Mouse (Mus musculus): Measurements from ENCODE around the gene Sugt1. TPM values are rescaled to one million over a fixed set of nuclear protein-coding genes. Genes with fewer than 3 reads are reported as not detected.
A peak's percentile ranks its signal among the peaks of the same experiment; 100 is the strongest.

Sugt1 gene
- polyA plus RNA-seq, 1 experiment from 2014 or later = 186 TPM

- H3K4me3 ChIP-seq (ENCODE audit: low read depth, low read length) = no peak overlapping the region
- H3K36me3 ChIP-seq (replicated peaks; ENCODE audit: control insufficient read depth, insufficient read depth, low read depth, low read length) = no peaks in the 10 kb centered on the region
- H3K27me3 ChIP-seq (ENCODE audit: control insufficient read depth, insufficient read depth, low read length) = no peaks in the 10 kb centered on the region
- no peaks in the 10 kb centered on the region for H3K9me3 ChIP-seq (replicated peaks; ENCODE audit: control insufficient read depth, low read length)
- WGBS = 61% methylated on average over 6 of the region's 6 CpGs
- no peak overlapping the region for H3K9ac ChIP-seq (replicated peaks; ENCODE audit: low read length)
- no peak overlapping the region for H3K4me2 ChIP-seq (ENCODE audit: low read depth, low read length)
- no peak for ATAC-seq (replicated peaks; ENCODE audit: insufficient number of reproducible peaks, low FRiP score, low TSS enrichment, low read depth)
- no peak overlapping the region for H3K27ac ChIP-seq (replicated peaks; ENCODE audit: low read depth, low read length)
- H3K4me1 ChIP-seq (ENCODE audit: control insufficient read depth, insufficient read depth, low read length) = no peaks in the 10 kb centered on the region
- DNase-seq (ENCODE audit: low spot score) = no peak
Measured at GRCm38 (mm10) chr14:79564784-79565183, 22.7 kb upstream of the Sugt1 start.

GRCm38 (mm10) chr14:79573482-79574191 lies 13.9 kb upstream of the Sugt1 start:
- ATAC-seq (replicated peaks; ENCODE audit: insufficient number of reproducible peaks, low FRiP score, low TSS enrichment, low read depth) = no peak
- H3K9me3 ChIP-seq (replicated peaks; ENCODE audit: control insufficient read depth, low read length) = no peaks in the 10 kb centered on the region
- no peak overlapping the region for H3K4me2 ChIP-seq (ENCODE audit: low read depth, low read length)
- DNase-seq (ENCODE audit: low spot score) = no peak
- H3K9ac ChIP-seq (replicated peaks; ENCODE audit: low read length) = no peak overlapping the region
- no peak overlapping the region for H3K4me3 ChIP-seq (ENCODE audit: low read depth, low read length)
- no peak overlapping the region for H3K27ac ChIP-seq (replicated peaks; ENCODE audit: low read depth, low read length)
- H3K4me1 ChIP-seq (ENCODE audit: control insufficient read depth, insufficient read depth, low read length) = no peaks in the 10 kb centered on the region
- no peaks in the 10 kb centered on the region for H3K27me3 ChIP-seq (ENCODE audit: control insufficient read depth, insufficient read depth, low read length)
- WGBS = 86% methylated on average over 13 of the region's 13 CpGs
- no peaks in the 10 kb centered on the region for H3K36me3 ChIP-seq (replicated peaks; ENCODE audit: control insufficient read depth, insufficient read depth, low read depth, low read length)

- Histone ChIP-seq H3K4me2 (ENCODE audit: low read depth, low read length) (no peak overlapping the region), H3K9ac (replicated peaks; ENCODE audit: low read length) (no peak overlapping the region), H3K9me3 (replicated peaks; ENCODE audit: control insufficient read depth, low read length) (no peaks in the 10 kb centered on the region), H3K36me3 (replicated peaks; ENCODE audit: control insufficient read depth, insufficient read depth, low read depth, low read length) (no peaks in the 10 kb centered on the region), H3K27ac (replicated peaks; ENCODE audit: low read depth, low read length) (no peak overlapping the region), H3K4me3 (ENCODE audit: low read depth, low read length) (no peak overlapping the region), H3K4me1 (ENCODE audit: control insufficient read depth, insufficient read depth, low read length) (no peaks in the 10 kb centered on the region), H3K27me3 (ENCODE audit: control insufficient read depth, insufficient read depth, low read length) (no peaks in the 10 kb centered on the region)
- 69% methylated on average over 1 of the region's 1 CpGs for WGBS
- ATAC-seq (replicated peaks; ENCODE audit: insufficient number of reproducible peaks, low FRiP score, low TSS enrichment, low read depth) (no peak), DNase-seq (ENCODE audit: low spot score) (no peak)
Measured at GRCm38 (mm10) chr14:79574361-79574760, 13.1 kb upstream of the Sugt1 start.

GRCm38 (mm10) chr14:79583526-79584245 lies 3.8 kb upstream of the Sugt1 start:
- H3K9ac ChIP-seq (replicated peaks; ENCODE audit: low read length) = no peak overlapping the region
- ATAC-seq (replicated peaks; ENCODE audit: insufficient number of reproducible peaks, low FRiP score, low TSS enrichment, low read depth) = no peak
- DNase-seq (ENCODE audit: low spot score) = no peak
- H3K4me2 ChIP-seq (ENCODE audit: low read depth, low read length) = no peak overlapping the region
- H3K36me3 ChIP-seq (replicated peaks; ENCODE audit: control insufficient read depth, insufficient read depth, low read depth, low read length) = no peaks in the 10 kb centered on the region
- H3K27ac ChIP-seq (replicated peaks; ENCODE audit: low read depth, low read length) = no peak overlapping the region
- H3K27me3 ChIP-seq (ENCODE audit: control insufficient read depth, insufficient read depth, low read length) = no peaks in the 10 kb centered on the region
- no peaks in the 10 kb centered on the region for H3K9me3 ChIP-seq (replicated peaks; ENCODE audit: control insufficient read depth, low read length)
- 83% methylated on average over 5 of the region's 5 CpGs for WGBS
- H3K4me3 ChIP-seq (ENCODE audit: low read depth, low read length) = no peak overlapping the region
- H3K4me1 ChIP-seq (ENCODE audit: control insufficient read depth, insufficient read depth, low read length) = peaks cover 4% of the 10 kb centered on the region

GRCm38 (mm10) chr14:79586499-79587138 lies 872 bp upstream of the Sugt1 start:
- Histone ChIP-seq H3K9ac (replicated peaks; ENCODE audit: low read length) (peak overlapping the region; percentile 73), H3K4me3 (ENCODE audit: low read depth, low read length) (peak overlapping the region; percentile 71), H3K27me3 (ENCODE audit: control insufficient read depth, insufficient read depth, low read length) (no peaks in the 10 kb centered on the region), H3K36me3 (replicated peaks; ENCODE audit: control insufficient read depth, insufficient read depth, low read depth, low read length) (no peaks in the 10 kb centered on the region; the same call in 1 of the 2 replicates), H3K27ac (replicated peaks; ENCODE audit: low read depth, low read length) (peak overlapping the region; percentile 79), H3K9me3 (replicated peaks; ENCODE audit: control insufficient read depth, low read length) (no peaks in the 10 kb centered on the region), H3K4me1 (ENCODE audit: control insufficient read depth, insufficient read depth, low read length) (peaks cover 4% of the 10 kb centered on the region), H3K4me2 (ENCODE audit: low read depth, low read length) (peak overlapping the region; percentile 52)
- DNase-seq (ENCODE audit: low spot score) (no peak), ATAC-seq (replicated peaks; ENCODE audit: insufficient number of reproducible peaks, low FRiP score, low TSS enrichment, low read depth) (no peak)
- 33% methylated on average over 16 of the region's 16 CpGs for WGBS

- under 1% methylated on average over 9 of the region's 9 CpGs for WGBS
- peak overlapping the region; percentile 71 for H3K4me2 ChIP-seq (ENCODE audit: low read depth, low read length)
- DNase-seq (ENCODE audit: low spot score) (no peak), ATAC-seq (replicated peaks; ENCODE audit: insufficient number of reproducible peaks, low FRiP score, low TSS enrichment, low read depth) (peak; percentile 53)
- H3K4me3 ChIP-seq (ENCODE audit: low read depth, low read length) = peak overlapping the region; percentile 71
- H3K4me1 ChIP-seq (ENCODE audit: control insufficient read depth, insufficient read depth, low read length) = peaks cover 4% of the 10 kb centered on the region
- no peaks in the 10 kb centered on the region for H3K9me3 ChIP-seq (replicated peaks; ENCODE audit: control insufficient read depth, low read length)
- H3K27me3 ChIP-seq (ENCODE audit: control insufficient read depth, insufficient read depth, low read length) = no peaks in the 10 kb centered on the region
- no peaks in the 10 kb centered on the region; the same call in 1 of the 2 replicates for H3K36me3 ChIP-seq (replicated peaks; ENCODE audit: control insufficient read depth, insufficient read depth, low read depth, low read length)
- peak overlapping the region; percentile 73 for H3K9ac ChIP-seq (replicated peaks; ENCODE audit: low read length)
- no peak overlapping the region; the same call in 1 of the 2 replicates for H3K27ac ChIP-seq (replicated peaks; ENCODE audit: low read depth, low read length)
Measured at GRCm38 (mm10) chr14:79587852-79588229, 350 bp downstream of the Sugt1 start.

- no peak for ATAC-seq (replicated peaks; ENCODE audit: insufficient number of reproducible peaks, low FRiP score, low TSS enrichment, low read depth)
- Histone ChIP-seq H3K4me3 (ENCODE audit: low read depth, low read length) (peak overlapping the region; percentile 71), H3K27me3 (ENCODE audit: control insufficient read depth, insufficient read depth, low read length) (no peaks in the 10 kb centered on the region), H3K4me1 (ENCODE audit: control insufficient read depth, insufficient read depth, low read length) (peaks cover 4% of the 10 kb centered on the region), H3K27ac (replicated peaks; ENCODE audit: low read depth, low read length) (no peak overlapping the region), H3K9me3 (replicated peaks; ENCODE audit: control insufficient read depth, low read length) (no peaks in the 10 kb centered on the region), H3K9ac (replicated peaks; ENCODE audit: low read length) (peak overlapping the region; percentile 73), H3K4me2 (ENCODE audit: low read depth, low read length) (peak overlapping the region; percentile 71), H3K36me3 (replicated peaks; ENCODE audit: control insufficient read depth, insufficient read depth, low read depth, low read length) (no peaks in the 10 kb centered on the region; the same call in 1 of the 2 replicates)
- 90% methylated on average over 9 of the region's 9 CpGs for WGBS
- DNase-seq (ENCODE audit: low spot score) = no peak
Measured at GRCm38 (mm10) chr14:79588534-79588951, 1.1 kb downstream of the Sugt1 start.

- Histone ChIP-seq H3K27ac (replicated peaks; ENCODE audit: low read depth, low read length) (no peak overlapping the region), H3K9ac (replicated peaks; ENCODE audit: low read length) (no peak overlapping the region), H3K4me2 (ENCODE audit: low read depth, low read length) (no peak overlapping the region), H3K4me3 (ENCODE audit: low read depth, low read length) (no peak overlapping the region), H3K4me1 (ENCODE audit: control insufficient read depth, insufficient read depth, low read length) (peaks cover 4% of the 10 kb centered on the region), H3K36me3 (replicated peaks; ENCODE audit: control insufficient read depth, insufficient read depth, low read depth, low read length) (no peaks in the 10 kb centered on the region; the same call in 1 of the 2 replicates), H3K27me3 (ENCODE audit: control insufficient read depth, insufficient read depth, low read length) (no peaks in the 10 kb centered on the region), H3K9me3 (replicated peaks; ENCODE audit: control insufficient read depth, low read length) (no peaks in the 10 kb centered on the region)
- DNase-seq (ENCODE audit: low spot score) (no peak), ATAC-seq (replicated peaks; ENCODE audit: insufficient number of reproducible peaks, low FRiP score, low TSS enrichment, low read depth) (no peak)
- WGBS = 88% methylated on average over 6 of the region's 6 CpGs
Measured at GRCm38 (mm10) chr14:79589401-79589800, 1.9 kb downstream of the Sugt1 start.
